Comparison of ENCODE assay signal across 15 mouse cellular contexts in genomic region chr8:12234039-12234438, GRCm38 (mm10). TPM values are rescaled to one million over a fixed set of nuclear protein-coding genes. Genes with fewer than 3 reads are reported as not detected.
DNase-seq lines count a peak whose midpoint lies in the region; ATAC-seq and TF ChIP-seq lines count a peak whose summit lies in the region.
"Had no signal": no experiment of that assay in that cellular context is flagged by ENCODE, and none has a peak within 500 bp of the region (broad histone marks: within the 10 kb centered on the region; RNA-seq: fewer than 3 reads in every experiment).

No protein-coding gene starts in this region.

- H3K4me3 ChIP-seq in forebrain, embryonic 13.5 days = no peak overlapping the region
- no peak overlapping the region for H3K4me3 ChIP-seq in limb, embryonic 10.5 days
- H3K4me3 ChIP-seq: liver, embryonic 15.5 days had no signal

- TF ChIP-seq CTCF in brain, embryonic 14.5 days (IDR thresholded peaks at IDR 0.05; ENCODE audit: borderline replicate concordance, extremely low read depth, insufficient read depth, insufficient read length) = no peak

- H3K4me2 ChIP-seq in forebrain, embryonic 13.5 days = no peak overlapping the region
- H3K4me2 ChIP-seq: liver, embryonic 15.5 days had no signal

- H3K9ac ChIP-seq in forebrain, embryonic 13.5 days = no peak overlapping the region
- H3K9ac ChIP-seq: liver, embryonic 15.5 days had no signal

- peaks cover 15% of the 10 kb centered on the region for H3K27me3 ChIP-seq in forebrain, embryonic 13.5 days
- no peaks in the 10 kb centered on the region for H3K27me3 ChIP-seq in limb, embryonic 10.5 days (ENCODE audit: low read depth, poor library complexity, severe bottlenecking)
- H3K27me3 ChIP-seq: liver, embryonic 15.5 days had no signal

- TF ChIP-seq POLR2A in brain, embryonic 14.5 days (IDR thresholded peaks at IDR 0.05; ENCODE audit: borderline replicate concordance, extremely low read depth, insufficient read depth, insufficient read length, poor library complexity, severe bottlenecking) = no peak

- peak; percentile 40 for DNase-seq in Muller cell, postnatal 12 days (ENCODE audit: inconsistent ontology term)
- peak; percentile 69 for DNase-seq in brain, embryonic 14.5 days (ENCODE audit: low read depth)
- DNase-seq in limb, embryonic 10.5 days (ENCODE audit: low spot score) = peak; percentile 49
- no peak for DNase-seq in adrenal gland, adult 18-20 months (ENCODE audit: low spot score in 2 of 2)
- no peak for DNase-seq in kidney, adult 11 months
- DNase-seq: adrenal gland, postnatal 36 days; heart, adult 18-20 months; heart, postnatal 36 days; kidney, adult 9 months had no signal

- peaks cover 16% of the 10 kb centered on the region for H3K4me1 ChIP-seq in forebrain, embryonic 13.5 days
- H3K4me1 ChIP-seq in limb, embryonic 10.5 days = peaks cover 13% of the 10 kb centered on the region
- H3K4me1 ChIP-seq: liver, embryonic 15.5 days had no signal

- no peak overlapping the region for H3K27ac ChIP-seq in forebrain, embryonic 13.5 days
- H3K27ac ChIP-seq in limb, embryonic 10.5 days = peak overlapping the region; percentile 27; the same call in 1 of the 2 replicates
- H3K27ac ChIP-seq: liver, embryonic 15.5 days; stomach, postnatal 0 days had no signal

- no peaks in the 10 kb centered on the region for H3K9me3 ChIP-seq in forebrain, embryonic 13.5 days (replicated peaks)
- no peaks in the 10 kb centered on the region for H3K9me3 ChIP-seq in limb, embryonic 10.5 days (replicated peaks)
- H3K9me3 ChIP-seq: liver, embryonic 15.5 days had no signal

- WGBS in forebrain, embryonic 13.5 days = 11% methylated on average over 11 of the region's 11 CpGs
- WGBS in limb, embryonic 10.5 days = 23% methylated on average over 11 of the region's 11 CpGs

- no peaks in the 10 kb centered on the region for H3K36me3 ChIP-seq in forebrain, embryonic 13.5 days (ENCODE audit: poor library complexity, severe bottlenecking)
- H3K36me3 ChIP-seq in limb, embryonic 10.5 days = no peaks in the 10 kb centered on the region
- H3K36me3 ChIP-seq: liver, embryonic 15.5 days had no signal

- ATAC-seq in forebrain, embryonic 13.5 days = peak; percentile 48; the same call in 1 of the 2 replicates
- no peak for ATAC-seq in CD4-positive, CD25-positive, alpha-beta regulatory T cell, adult 4 months

RNA-seq across cellular contexts. Expression of gene A230072I06Rik, which starts 44.6 kb away (rescaled TPM):
- polyA plus RNA-seq in brain, embryonic 14.5 days (2012; rRNA removed) = 0.11 and 0.29 TPM in 2 replicates
- 0.21 and 0.28 TPM in 2 replicates for polyA plus RNA-seq in forebrain, embryonic 13.5 days (2015; fragmentation: Nextera tagmentation; extraction: Ambion mirVana)
- not detected in 2 replicates for polyA plus RNA-seq in limb, embryonic 10.5 days (2016; fragmentation: Nextera tagmentation; extraction: Ambion mirVana)
- total RNA-seq in adrenal gland, adult 18-20 months (2021) = not detected
- not detected for polyA plus RNA-seq in CD4-positive, CD25-positive, alpha-beta regulatory T cell, adult 4 months (2017; shearing (Covaris generic))
- total RNA-seq: adrenal gland, postnatal 36 days; CH12.LX; heart, adult 18-20 months; heart, postnatal 36 days; layer of hippocampus, adult 18-20 months had no signal
- polyA plus RNA-seq: liver, embryonic 15.5 days; stomach, postnatal 0 days had no signal

Comparison
In these comparisons a context has a peak if more than half of its experiments do, and no peak if none do; other contexts are left out.
1. DNase-seq: peak in Muller cell, postnatal 12 days (single experiment), brain, embryonic 14.5 days (single experiment) and limb, embryonic 10.5 days (single experiment); none in adrenal gland, adult 18-20 months (0 of 2) and kidney, adult 11 months (single experiment).